Mouse (Mus musculus) gastrocnemius, adult 8-10 months (tissue): ENCODE results near the gene Fbxo45. TPM values are rescaled to one million over a fixed set of nuclear protein-coding genes. Genes with fewer than 3 reads are reported as not detected.
"Not testable (repeated sequence)": the region's sequence is repeated elsewhere in the genome, so short reads cannot be mapped to it uniquely, and the experiment has no call there.

ENCODE experiments used
- DNase-seq, 2 experiments: peaks; one replicate each; pipeline ENCODE4 v3.0.0; 2022; ENCODE audit warnings: low spot score in 2 of 2
- total RNA-seq, 4 experiments: library from RNA; stranded (reverse); gene quantifications; 2 replicates each; pipeline ENCODE4 v1.2.4; 2022

Fbxo45 gene
- total RNA-seq, result 10 to 100 TPM; 15.9 to 20.6 (median 16.7) TPM

- peak; percentile 93 to 97 for DNase-seq
Observed at GRCm38 (mm10) chr16:32246952-32247370, at the start of gene Fbxo45, which contains the start of gene Wdr53. Fbxo45 (minus strand) TSS chr16:32247158. Wdr53 (plus strand) TSS chr16:32247227.

DNA sequence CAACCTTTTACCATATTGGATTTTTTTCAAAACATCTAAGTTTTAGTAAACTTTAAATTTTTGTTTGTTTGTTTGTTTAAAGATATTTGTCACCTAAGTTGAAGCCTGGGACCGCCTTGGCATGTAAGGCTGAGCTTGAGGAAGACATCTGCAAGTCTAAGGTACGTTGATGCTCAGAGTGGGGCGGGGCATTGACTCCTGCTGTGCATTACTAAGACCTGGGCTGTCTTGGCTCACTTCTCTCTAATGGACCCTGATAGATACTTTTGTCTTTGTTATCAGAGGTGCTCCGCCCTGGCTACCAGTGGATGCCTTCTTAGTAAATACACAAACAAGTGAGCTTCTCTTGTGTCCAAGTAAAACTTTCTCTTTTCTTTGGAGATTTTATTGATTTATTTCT lies 44.9 kb upstream of the Fbxo45 start:
- DNase-seq, result no peak

DNA sequence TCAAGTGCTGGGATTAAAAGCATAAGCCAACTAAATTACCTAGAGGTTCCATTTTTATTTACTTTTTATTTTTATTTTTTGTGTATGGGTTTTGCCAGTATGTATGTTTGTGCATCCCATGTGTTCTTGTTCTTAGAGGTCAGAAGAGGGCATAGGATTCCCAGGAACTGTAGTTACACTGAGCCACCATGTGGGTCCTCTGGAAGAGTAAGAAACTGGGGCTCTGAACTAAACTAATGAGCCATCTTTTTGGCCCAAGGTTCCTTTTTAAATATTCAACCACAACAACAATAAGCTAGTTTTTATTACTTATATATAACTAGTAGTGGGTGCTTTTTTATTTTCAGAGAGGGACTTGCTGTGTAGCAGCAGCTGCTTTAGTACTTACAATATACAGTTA lies 35.6 kb upstream of the Fbxo45 start:
- no peak for DNase-seq

- no peak for DNase-seq
Observed at GRCm38 (mm10) chr16:32280211-32280610, 33.3 kb upstream of the Fbxo45 start.

- DNase-seq, result no peak
Observed at GRCm38 (mm10) chr16:32278396-32278795, 31.4 kb upstream of the Fbxo45 start.

GRCm38 (mm10) chr16:32277308-32278256 lies 30.6 kb upstream of the Fbxo45 start, which contains the start of gene Rnf168:
Rnf168 (plus strand) TSS chr16:32277459.
- peak; percentile 74 to 84 for DNase-seq

DNA sequence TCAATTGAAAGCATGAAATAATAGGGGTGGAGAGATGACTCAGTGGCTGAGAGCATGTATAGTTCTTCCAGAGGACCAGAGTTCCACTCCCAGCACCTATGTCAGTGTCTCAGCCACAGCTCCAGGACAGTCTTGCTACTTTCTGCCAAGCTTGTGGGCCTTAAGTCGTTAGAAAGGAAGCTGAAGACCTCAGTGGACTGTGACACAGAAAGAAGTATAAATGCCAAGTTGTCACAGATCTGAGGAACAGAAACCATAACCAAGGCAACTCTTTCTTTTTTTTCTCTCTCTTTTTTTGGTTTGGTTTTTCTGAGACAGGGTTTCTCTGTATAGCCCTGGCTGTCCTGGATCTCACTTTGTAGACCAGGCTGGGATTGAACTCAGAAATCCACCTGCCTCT lies 28.9 kb upstream of the Fbxo45 start:
- no peak for DNase-seq

GRCm38 (mm10) chr16:32275041-32275440 lies 28.1 kb upstream of the Fbxo45 start:
- no peak for DNase-seq

DNA sequence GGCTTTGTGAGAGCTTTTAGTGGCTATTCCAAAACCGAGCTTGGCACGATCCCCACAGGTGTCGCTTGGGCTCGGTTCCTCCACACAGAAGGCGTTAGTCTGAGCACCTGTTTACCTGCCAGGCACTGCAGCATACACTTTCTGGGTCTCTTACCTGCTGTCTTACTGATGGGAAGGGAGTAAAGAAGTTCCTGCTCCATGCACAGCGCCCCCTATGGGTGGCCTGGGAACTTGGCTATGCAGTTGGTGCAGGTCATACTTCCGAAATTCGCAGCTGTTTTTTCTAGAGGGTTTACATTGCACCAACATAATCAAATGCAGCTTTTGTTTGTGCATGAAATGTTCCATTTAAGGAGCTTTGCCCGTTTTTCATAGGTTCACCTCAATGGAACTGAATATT lies 26.4 kb upstream of the Fbxo45 start:
- no peak for DNase-seq

- DNase-seq, result peak; percentile 61 to 76
Observed at GRCm38 (mm10) chr16:32271291-32271690, 24.3 kb upstream of the Fbxo45 start, which contains the start of gene Smco1. Smco1 (plus strand) TSS chr16:32271468.

GRCm38 (mm10) chr16:32264225-32264624 lies 17.3 kb upstream of the Fbxo45 start:
- not testable (repeated sequence) for DNase-seq

DNA sequence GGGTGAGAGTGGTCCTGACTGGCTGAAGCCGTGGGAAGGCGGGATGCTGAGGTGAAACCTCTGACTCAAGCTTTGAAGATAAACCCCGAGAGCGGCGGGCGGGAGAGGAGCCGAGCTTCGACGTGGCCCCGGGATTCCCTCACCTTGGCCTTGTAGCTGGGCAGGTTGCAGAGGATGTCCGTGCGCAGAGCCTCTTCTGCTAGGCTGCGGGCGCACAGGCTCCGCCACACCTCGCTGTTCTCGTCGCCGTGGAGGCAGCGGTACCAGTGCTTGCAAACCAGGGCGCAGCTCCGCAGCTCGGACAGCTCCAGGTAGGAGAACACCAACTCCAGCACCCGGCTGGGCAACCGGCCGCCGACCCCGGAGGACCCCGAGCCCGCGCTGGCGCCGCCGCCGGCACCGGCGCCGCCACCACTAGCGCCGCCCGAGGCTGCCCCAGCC lies 587 bp downstream of the Fbxo45 start:
- peak; percentile 9 to 37 for DNase-seq

DNA sequence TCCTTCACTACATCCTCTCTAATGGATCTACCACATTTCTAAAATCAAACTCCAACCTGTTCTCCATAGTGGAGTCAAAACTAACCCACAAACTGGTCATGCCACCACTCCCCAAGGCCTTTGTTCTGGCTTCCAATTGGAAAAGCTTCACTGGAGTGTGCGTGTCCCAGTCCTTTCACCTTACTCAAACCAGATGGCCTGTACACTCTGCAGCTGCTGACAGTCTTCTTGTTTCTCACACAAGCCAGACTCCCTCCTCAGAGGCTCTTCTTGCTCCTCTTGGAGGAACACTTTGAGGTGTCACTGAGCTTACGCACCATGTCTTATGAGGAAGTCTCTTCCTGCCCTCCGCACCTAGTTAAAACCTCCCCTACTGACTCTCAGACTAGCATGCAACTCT lies 3.1 kb downstream of the Fbxo45 start:
- DNase-seq, result no peak

- DNase-seq, result no peak
Observed at GRCm38 (mm10) chr16:32239428-32240312, 7.3 kb downstream of the Fbxo45 start.

GRCm38 (mm10) chr16:32237930-32238680 lies 8.9 kb downstream of the Fbxo45 start:
- DNase-seq, result no peak

GRCm38 (mm10) chr16:32232050-32232449 lies 14.9 kb downstream of the Fbxo45 start:
- DNase-seq, result not testable (repeated sequence)

GRCm38 (mm10) chr16:32222399-32222798 lies 24.6 kb downstream of the Fbxo45 start:
- no peak for DNase-seq

DNA sequence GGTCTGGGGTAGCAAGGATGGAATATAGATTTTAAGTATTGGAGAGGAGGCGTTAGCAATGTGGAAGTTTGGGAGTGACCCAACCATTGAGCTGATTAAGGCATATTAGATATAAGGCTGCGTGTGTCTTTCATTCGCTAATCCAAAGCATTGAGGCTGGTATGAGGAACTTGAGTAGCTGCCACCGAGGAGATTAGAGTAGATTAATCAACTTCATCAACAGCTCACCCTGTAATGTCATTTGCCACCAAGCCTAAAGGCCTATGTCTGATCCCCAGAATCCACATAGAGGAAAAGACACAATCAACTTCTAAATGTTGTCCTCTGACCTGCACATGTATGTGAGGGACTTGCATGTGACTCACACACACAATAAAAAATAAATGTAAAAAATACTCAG lies 25.2 kb downstream of the Fbxo45 start:
- no peak for DNase-seq

- DNase-seq, result no peak
Observed at GRCm38 (mm10) chr16:32214804-32215576, 32.0 kb downstream of the Fbxo45 start.

DNA sequence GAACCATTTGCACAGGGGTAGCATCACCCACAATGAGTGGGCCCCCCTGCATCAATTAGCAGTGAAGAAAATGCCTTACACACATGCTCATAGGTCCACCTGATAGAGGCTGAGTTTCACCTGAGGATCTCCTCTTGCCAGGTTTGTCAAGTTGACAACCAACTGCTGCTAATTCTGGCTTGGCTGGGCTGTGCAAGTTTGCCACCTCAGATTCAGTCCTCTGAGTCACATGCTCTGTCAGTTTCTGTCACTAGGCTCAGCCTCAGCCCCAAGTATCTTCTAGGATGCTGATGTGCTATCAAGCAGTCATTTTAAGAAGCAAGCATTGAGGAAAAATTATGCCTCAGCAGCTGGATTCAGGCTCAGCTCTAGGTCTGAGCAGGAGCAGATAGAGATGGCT lies 32.8 kb downstream of the Fbxo45 start:
- DNase-seq, result no peak
